Mouse (Mus musculus) ES-E14 (cell line): ENCODE measurements around the gene Catsperg1. TPM values are rescaled to one million over a fixed set of nuclear protein-coding genes. Genes with fewer than 3 reads are reported as not detected.

Experiments used
- DNase-seq: peaks from one replicate; pipeline ENCODE4 v3.0.0-alpha.2; 2013; ENCODE audit warnings: low read depth, low spot score
- H3K27ac ChIP-seq: 2 replicates; pipeline ENCODE4 v1.5.1; 2012; ENCODE audit warnings: low read depth, mild to moderate bottlenecking, low read length, moderate library complexity, mixed read lengths; ENCODE audit not compliant: poor library complexity, insufficient read depth, severe bottlenecking
- H3K36me3 ChIP-seq: 2 replicates; pipeline ENCODE4 v1.6.1; 2012; ENCODE audit warnings: mild to moderate bottlenecking, low read length, moderate library complexity, mixed read lengths; ENCODE audit not compliant: control insufficient read depth, poor library complexity, insufficient read depth, severe bottlenecking
- H3K4me1 ChIP-seq, 2 experiments: fragments of 150-350 bp in 1 of 2; sonication (generic) in 1 of 2; 2 replicates each; pipeline ENCODE4 v1.6.1; 2012; ENCODE audit warnings: low read length in 2 of 2, mild to moderate bottlenecking in 1 of 2, mixed read lengths in 1 of 2; ENCODE audit not compliant: control insufficient read depth in 2 of 2, insufficient read depth in 2 of 2, poor library complexity in 1 of 2
- H3K4me3 ChIP-seq, 2 experiments: fragments of 150-350 bp in 1 of 2; sonication (generic) in 1 of 2; 2 replicates each; pipeline ENCODE4 v1.5.1; 2012; ENCODE audit warnings: low read length in 2 of 2, low read depth in 1 of 2, mild to moderate bottlenecking in 1 of 2, mixed read lengths in 1 of 2; ENCODE audit not compliant: insufficient read depth in 1 of 2, poor library complexity in 1 of 2, severe bottlenecking in 1 of 2
- H3K9ac ChIP-seq: 2 replicates; pipeline ENCODE4 v1.6.1; 2012; ENCODE audit warnings: low read depth, mild to moderate bottlenecking, low read length, mixed read lengths; ENCODE audit not compliant: poor library complexity, insufficient read depth, severe bottlenecking
- H3K9me3 ChIP-seq: fragments of 150-350 bp; sonication (generic); 2 replicates; pipeline ENCODE4 v1.6.1; 2012; ENCODE audit warnings: low read depth, mild to moderate bottlenecking, low read length; ENCODE audit not compliant: control insufficient read depth, insufficient read depth
- CHD2 ChIP-seq: IDR thresholded peaks from 2 replicates; pipeline ENCODE4 v1.6.1; 2014; ENCODE audit warnings: mild to moderate bottlenecking, low read depth, low read length, inconsistent platforms
- HCFC1 ChIP-seq: IDR thresholded peaks from 2 replicates; pipeline ENCODE4 v1.6.1; 2012; ENCODE audit warnings: low read length, inconsistent platforms, borderline replicate concordance; ENCODE audit not compliant: insufficient read depth
- MAFK ChIP-seq: IDR thresholded peaks from 2 replicates; pipeline ENCODE4 v1.6.1; 2014; ENCODE audit warnings: mild to moderate bottlenecking, low read depth, low read length, inconsistent platforms; ENCODE audit not compliant: insufficient read depth
- ZC3H11A ChIP-seq: IDR thresholded peaks from 2 replicates; pipeline ENCODE4 v1.6.1; 2012; ENCODE audit warnings: low read depth, mild to moderate bottlenecking, inconsistent platforms, low read length, borderline replicate concordance
- ZNF384 ChIP-seq: IDR thresholded peaks from 2 replicates; pipeline ENCODE4 v1.6.1; 2012; ENCODE audit warnings: low read depth, low read length, inconsistent platforms
- in situ Hi-C, 2 experiments: fragments of 600-800 bp; cut with MboI; formaldehyde crosslinking; loops; one replicate each; pipeline ENCODE4 v1.15.1; 2025; ENCODE audit warnings: low sequenced_read_pairs in 2 of 2, inconsistent platforms in 1 of 2; ENCODE audit not compliant: unreplicated experiment in 2 of 2
- total RNA-seq: library from RNA; depleted of rRNA; stranded (reverse); fragments of 300-350 nt; gene quantifications from 2 replicates; pipeline ENCODE4 v1.2.3, GENCODE M21; 2012

Catsperg1 gene
- total RNA-seq, 1 experiment = 2.9 TPM

DNA sequence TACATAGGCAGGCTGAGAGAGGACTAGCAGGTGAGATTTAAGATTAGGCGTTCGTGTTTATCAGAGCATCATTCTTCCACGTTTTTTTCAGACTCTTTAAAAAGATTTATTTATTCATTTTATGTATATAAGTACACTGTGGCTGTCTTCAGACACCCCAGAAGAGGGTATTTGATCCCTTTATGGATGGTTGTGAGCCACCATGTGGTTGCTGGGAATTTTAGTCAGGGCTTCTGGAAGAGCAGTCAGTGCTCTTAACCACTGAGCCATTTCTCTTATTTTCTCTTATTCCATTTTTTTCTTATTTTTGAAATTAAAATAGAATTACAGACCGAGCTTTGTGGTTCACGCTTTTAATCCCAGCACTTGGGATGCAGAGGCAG is 33.0 kb downstream of the Catsperg1 start:
- H3K4me3 ChIP-seq = no peak overlapping the region
- peaks cover 13% of the 10 kb centered on the region for H3K36me3 ChIP-seq
- no peaks in the 10 kb centered on the region for H3K9me3 ChIP-seq
- TF ChIP-seq HCFC1 = no peak
- TF ChIP-seq ZC3H11A = no peak
- TF ChIP-seq ZNF384 = no peak
- no peak for TF ChIP-seq CHD2
- no peak for TF ChIP-seq MAFK
- H3K27ac ChIP-seq = no peak overlapping the region
- H3K9ac ChIP-seq = no peak overlapping the region
- DNase-seq = no peak
- peaks cover 3 to 5% of the 10 kb centered on the region in 2 experiments; a peak in 2 of 4 replicates for H3K4me1 ChIP-seq
- in situ Hi-C loops = no loop called here

GRCm38 (mm10) chr7:29180077-29180853 is 33.6 kb downstream of the Catsperg1 start, which contains the start of gene Psmd8:
TSS of gene Psmd8 (minus strand) at chr7:29180701.
- Histone ChIP-seq H3K9ac (peak within 1 kb of the TSS; percentile 96), H3K4me3 (peak within 1 kb of the TSS; percentile 96 to 98), H3K9me3 (no peaks in the 10 kb centered on the region), H3K27ac (peak within 1 kb of the TSS; percentile 66), H3K4me1 (peaks cover 3 to 5% of the 10 kb centered on the region in 2 experiments; a peak in 2 of 4 replicates), H3K36me3 (peaks cover 18% of the 10 kb centered on the region)
- peak; percentile 97 for DNase-seq
- no peak for TF ChIP-seq CHD2
- peak; percentile 55; the same call in 1 of the 2 replicates for TF ChIP-seq HCFC1
- in situ Hi-C loops = no loop called here

GRCm38 (mm10) chr7:29179323-29179722 is 34.5 kb downstream of the Catsperg1 start:
- Histone ChIP-seq H3K9me3 (no peaks in the 10 kb centered on the region), H3K36me3 (peaks cover 27% of the 10 kb centered on the region), H3K27ac (no peak overlapping the region), H3K4me3 (peak overlapping the region; percentile 96 to 98), H3K4me1 (peaks cover 3 to 5% of the 10 kb centered on the region in 2 experiments; a peak in 2 of 4 replicates), H3K9ac (peak overlapping the region; percentile 19; the same call in 1 of the 2 replicates)
- DNase-seq = no peak
- in situ Hi-C loops = no loop called here
- TF ChIP-seq ZC3H11A (no peak), ZNF384 (no peak)

DNA sequence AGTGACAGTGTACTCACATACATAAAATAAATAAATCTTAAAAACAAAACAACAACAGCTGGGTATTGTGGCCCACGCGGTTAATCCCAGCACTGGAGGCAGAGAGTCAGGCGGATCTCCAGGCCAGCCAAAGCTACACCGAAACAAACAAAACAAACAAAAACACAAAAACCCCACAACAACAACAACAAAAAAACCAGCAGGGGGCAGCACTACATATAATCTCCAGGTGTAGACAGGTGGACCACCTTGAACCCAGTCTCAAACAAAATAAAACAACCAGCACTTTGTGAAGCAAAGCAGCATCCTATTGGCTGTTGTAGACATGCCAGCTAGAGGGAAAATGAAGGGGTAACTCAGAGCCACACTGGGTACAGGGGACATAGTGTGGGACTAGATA is 35.7 kb downstream of the Catsperg1 start:
- Histone ChIP-seq H3K9ac (no peak overlapping the region), H3K36me3 (peaks cover 34% of the 10 kb centered on the region), H3K4me1 (peaks cover 3 to 6% of the 10 kb centered on the region in 2 experiments; a peak in 2 of 4 replicates), H3K4me3 (no peak overlapping the region), H3K27ac (no peak overlapping the region), H3K9me3 (no peaks in the 10 kb centered on the region)
- TF ChIP-seq ZNF384 (no peak), CHD2 (no peak), HCFC1 (no peak), MAFK (no peak), ZC3H11A (no peak)
- in situ Hi-C loops = no loop called here
- no peak for DNase-seq
